Mouse (Mus musculus) ES-E14 (cell line): ENCODE results near the gene Rnf144b.

Experiments
- CHD2 ChIP-seq: IDR thresholded peaks from 2 replicates; pipeline ENCODE4 v1.6.1; 2014; ENCODE audit warnings: mild to moderate bottlenecking, low read depth, low read length, inconsistent platforms
- ZC3H11A ChIP-seq: IDR thresholded peaks from 2 replicates; pipeline ENCODE4 v1.6.1; 2012; ENCODE audit warnings: low read depth, mild to moderate bottlenecking, inconsistent platforms, low read length, borderline replicate concordance
- ZNF384 ChIP-seq: IDR thresholded peaks from 2 replicates; pipeline ENCODE4 v1.6.1; 2012; ENCODE audit warnings: low read depth, low read length, inconsistent platforms

DNA sequence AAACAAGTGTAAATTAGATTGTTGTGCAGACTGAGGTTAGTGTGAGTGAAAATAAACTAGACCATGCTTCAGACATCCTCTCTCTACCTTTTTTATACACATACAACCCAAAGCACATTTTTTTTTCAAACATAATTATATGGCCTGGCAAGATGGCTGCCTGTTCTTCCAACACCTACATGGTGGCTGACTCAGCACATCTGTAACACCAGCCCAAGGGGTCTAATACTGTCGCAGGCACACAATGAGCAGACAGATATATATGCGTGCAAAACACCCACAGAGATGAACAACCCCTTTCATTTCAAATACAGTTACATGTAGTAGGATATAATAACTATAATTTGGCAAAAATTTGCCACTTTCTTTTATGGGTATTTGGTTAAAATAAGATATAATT is 21.9 kb upstream of the Rnf144b start:
- no peak for TF ChIP-seq ZC3H11A
- no peak for TF ChIP-seq CHD2
- TF ChIP-seq ZNF384, result no peak
